Mouse (Mus musculus) cerebellum, adult 9-11 months (tissue): ENCODE measurements around the gene Akap8.

Experiments
- DNase-seq: peaks from one replicate; pipeline ENCODE4 v3.0.0; 2022

The Akap8 gene

GRCm38 (mm10) chr17:32281611-32282310 is 39.3 kb downstream of the Akap8 start:
- no peak for DNase-seq

- DNase-seq, result no peak
Measured at GRCm38 (mm10) chr17:32281126-32281525, 39.9 kb downstream of the Akap8 start.

GRCm38 (mm10) chr17:32280575-32280974 is 40.5 kb downstream of the Akap8 start:
- no peak for DNase-seq

- DNase-seq, result no peak
Measured at GRCm38 (mm10) chr17:32277201-32277600, 43.8 kb downstream of the Akap8 start.

GRCm38 (mm10) chr17:32275568-32275967 is 45.5 kb downstream of the Akap8 start:
- DNase-seq, result no peak

GRCm38 (mm10) chr17:32269151-32269550 is 51.9 kb downstream of the Akap8 start:
- no peak for DNase-seq

- DNase-seq, result peak; percentile 70
Measured at GRCm38 (mm10) chr17:32268540-32268960, 52.5 kb downstream of the Akap8 start.

GRCm38 (mm10) chr17:32268096-32268495 is 52.9 kb downstream of the Akap8 start:
- DNase-seq, result no peak

GRCm38 (mm10) chr17:32267617-32268016 is 53.4 kb downstream of the Akap8 start:
- no peak for DNase-seq

- DNase-seq, result peak; percentile 55
Measured at GRCm38 (mm10) chr17:32263672-32264071, 57.4 kb downstream of the Akap8 start.

GRCm38 (mm10) chr17:32262831-32263559 is 58.0 kb downstream of the Akap8 start:
- DNase-seq, result no peak

- no peak for DNase-seq
Measured at GRCm38 (mm10) chr17:32258869-32259268, 62.2 kb downstream of the Akap8 start.

GRCm38 (mm10) chr17:32257944-32258343 is 63.1 kb downstream of the Akap8 start:
- DNase-seq, result no peak

GRCm38 (mm10) chr17:32257452-32257851 is 63.6 kb downstream of the Akap8 start:
- DNase-seq, result no peak

- no peak for DNase-seq
Measured at GRCm38 (mm10) chr17:32256896-32257295, 64.1 kb downstream of the Akap8 start.
